Mouse (Mus musculus): ENCODE results near the gene Vps37b. TPM values are rescaled to one million over a fixed set of nuclear protein-coding genes. Genes with fewer than 3 reads are reported as not detected.
"Not testable (repeated sequence)": the region's sequence is repeated elsewhere in the genome, so short reads cannot be mapped to it uniquely, and the experiment has no call there.

Gene Vps37b
- polyA plus RNA-seq, 1 experiment: 39.3 TPM

DNA sequence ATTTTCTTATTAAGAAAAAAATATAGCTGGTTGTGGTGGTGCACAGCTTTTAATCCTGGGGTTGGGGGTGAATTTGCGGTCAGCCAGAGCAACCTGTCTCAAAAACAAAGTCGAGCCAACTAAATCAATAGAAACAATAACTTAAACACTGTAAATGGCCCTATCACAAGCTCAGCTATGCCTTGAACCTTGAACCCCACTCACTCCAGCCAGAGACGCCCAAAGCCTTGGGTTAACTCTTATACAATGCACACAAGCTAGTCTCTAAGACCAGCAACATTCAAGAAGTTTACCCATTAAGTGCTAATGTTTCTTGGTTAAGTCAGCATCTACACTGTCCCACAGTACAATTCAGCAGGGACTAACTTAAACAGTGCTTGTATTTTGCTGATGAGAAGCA, 37.6 kb upstream of the Vps37b start:
- Histone ChIP-seq H3K4me1 (ENCODE audit: control insufficient read depth, insufficient read depth, low read length) (no peaks in the 10 kb centered on the region), H3K4me3 (replicated peaks; ENCODE audit: extremely low read depth, low read depth, low read length) (no peak overlapping the region)
- WGBS: 86% methylated on average over 3 of the region's 3 CpGs
- no peak for DNase-seq
- TF ChIP-seq POLR2A (IDR thresholded peaks at IDR 0.05; ENCODE audit: borderline replicate concordance, extremely low read depth, low read depth, low read length) (no peak), CTCF (IDR thresholded peaks at IDR 0.05; ENCODE audit: insufficient read depth, low read length) (no peak)

GRCm38 (mm10) chr5:124062037-124062824, 30.2 kb upstream of the Vps37b start:
- no peak overlapping the region for H3K4me3 ChIP-seq (replicated peaks; ENCODE audit: extremely low read depth, low read depth, low read length)
- TF ChIP-seq POLR2A (IDR thresholded peaks at IDR 0.05; ENCODE audit: borderline replicate concordance, extremely low read depth, low read depth, low read length): no peak
- TF ChIP-seq CTCF (IDR thresholded peaks at IDR 0.05; ENCODE audit: insufficient read depth, low read length): no peak
- H3K4me1 ChIP-seq (ENCODE audit: control insufficient read depth, insufficient read depth, low read length): no peaks in the 10 kb centered on the region
- WGBS: 80% methylated on average over 12 of the region's 12 CpGs
- no peak for DNase-seq

GRCm38 (mm10) chr5:124059677-124060076, 27.6 kb upstream of the Vps37b start:
- no peak overlapping the region for H3K4me3 ChIP-seq (replicated peaks; ENCODE audit: extremely low read depth, low read depth, low read length)
- 42% methylated on average over 5 of the region's 5 CpGs for WGBS
- DNase-seq: no peak
- H3K4me1 ChIP-seq (ENCODE audit: control insufficient read depth, insufficient read depth, low read length): no peaks in the 10 kb centered on the region
- no peak for TF ChIP-seq POLR2A (IDR thresholded peaks at IDR 0.05; ENCODE audit: borderline replicate concordance, extremely low read depth, low read depth, low read length)

- no peaks in the 10 kb centered on the region for H3K4me1 ChIP-seq (ENCODE audit: control insufficient read depth, insufficient read depth, low read length)
- TF ChIP-seq POLR2A (IDR thresholded peaks at IDR 0.05; ENCODE audit: borderline replicate concordance, extremely low read depth, low read depth, low read length) (no peak), CTCF (IDR thresholded peaks at IDR 0.05; ENCODE audit: insufficient read depth, low read length) (no peak)
- no peak for DNase-seq
- H3K4me3 ChIP-seq (replicated peaks; ENCODE audit: extremely low read depth, low read depth, low read length): no peak overlapping the region
- WGBS: 90% methylated on average over 7 of the region's 7 CpGs
These were observed 26.7 kb upstream of the Vps37b start for GRCm38 (mm10) chr5:124058749-124059148.

- DNase-seq: no peak
- WGBS: 67% methylated on average over 4 of the region's 4 CpGs
- TF ChIP-seq CTCF (IDR thresholded peaks at IDR 0.05; ENCODE audit: insufficient read depth, low read length) (no peak), POLR2A (IDR thresholded peaks at IDR 0.05; ENCODE audit: borderline replicate concordance, extremely low read depth, low read depth, low read length) (no peak)
- Histone ChIP-seq H3K4me1 (ENCODE audit: control insufficient read depth, insufficient read depth, low read length) (no peaks in the 10 kb centered on the region), H3K4me3 (replicated peaks; ENCODE audit: extremely low read depth, low read depth, low read length) (no peak overlapping the region)
These were observed 24.9 kb upstream of the Vps37b start for GRCm38 (mm10) chr5:124056956-124057355.

DNA sequence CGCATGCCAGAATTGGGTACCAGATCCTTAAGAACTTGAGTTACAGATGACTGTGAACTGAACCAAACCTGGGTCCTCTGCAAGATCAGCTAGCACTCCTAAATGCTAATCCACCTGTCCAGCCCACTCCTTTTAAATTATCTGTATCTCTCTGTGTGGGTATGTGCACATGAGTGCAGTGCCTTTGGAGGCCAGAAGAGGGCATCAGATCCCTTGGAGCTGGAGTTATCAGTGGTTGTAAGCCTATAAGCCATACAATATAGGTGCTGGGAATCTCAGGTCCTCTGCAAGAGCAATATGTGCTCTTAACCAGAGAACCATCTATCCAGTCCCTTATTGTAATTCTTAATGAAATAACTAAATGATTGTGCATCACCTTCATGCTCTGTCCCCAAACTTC, 24.1 kb upstream of the Vps37b start:
- no peaks in the 10 kb centered on the region for H3K4me1 ChIP-seq (ENCODE audit: control insufficient read depth, insufficient read depth, low read length)
- TF ChIP-seq CTCF (IDR thresholded peaks at IDR 0.05; ENCODE audit: insufficient read depth, low read length) (no peak), POLR2A (IDR thresholded peaks at IDR 0.05; ENCODE audit: borderline replicate concordance, extremely low read depth, low read depth, low read length) (no peak)
- 100% methylated on average over 1 of the region's 1 CpGs for WGBS
- no peak overlapping the region for H3K4me3 ChIP-seq (replicated peaks; ENCODE audit: extremely low read depth, low read depth, low read length)
- DNase-seq: no peak

- not testable (repeated sequence) for H3K4me3 ChIP-seq (replicated peaks; ENCODE audit: extremely low read depth, low read depth, low read length); DNase-seq
- 92% methylated on average over 7 of the region's 7 CpGs for WGBS
- peaks cover 14% of the 10 kb centered on the region for H3K4me1 ChIP-seq (ENCODE audit: control insufficient read depth, insufficient read depth, low read length)
These were observed 20.6 kb upstream of the Vps37b start for GRCm38 (mm10) chr5:124052641-124053040.

DNA sequence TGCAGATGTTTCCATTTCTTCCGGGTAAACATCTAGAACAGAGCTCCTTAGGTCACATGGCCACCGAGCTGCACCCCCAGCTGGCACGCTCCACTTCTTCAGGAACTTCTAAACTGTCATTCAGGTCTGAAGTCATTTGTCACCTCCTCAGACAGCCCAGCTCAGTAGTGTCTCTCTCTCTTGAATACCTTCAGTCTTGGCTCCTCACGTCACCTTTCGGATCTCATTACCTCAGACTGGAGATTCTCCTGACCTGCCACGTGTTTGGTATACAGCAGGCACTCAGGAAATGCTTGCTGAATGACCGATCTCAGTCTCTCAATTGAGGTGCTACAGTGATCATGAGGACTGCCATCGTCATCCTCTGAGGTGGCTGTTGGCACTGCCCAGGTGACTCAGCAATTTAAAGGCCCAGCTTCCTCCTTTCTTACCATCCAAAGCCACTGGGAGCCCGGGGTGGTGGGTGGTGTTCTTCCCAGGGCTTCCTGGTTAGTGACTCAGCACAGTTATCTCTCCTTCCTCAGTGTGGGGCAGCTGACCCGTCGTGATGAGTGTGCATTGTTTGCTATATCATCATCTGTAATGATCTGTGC, 19.9 kb upstream of the Vps37b start:
- Histone ChIP-seq H3K4me3 (replicated peaks; ENCODE audit: extremely low read depth, low read depth, low read length) (no peak overlapping the region), H3K4me1 (ENCODE audit: control insufficient read depth, insufficient read depth, low read length) (peaks cover 14% of the 10 kb centered on the region)
- DNase-seq: no peak
- TF ChIP-seq POLR2A (IDR thresholded peaks at IDR 0.05; ENCODE audit: borderline replicate concordance, extremely low read depth, low read depth, low read length) (no peak), CTCF (IDR thresholded peaks at IDR 0.05; ENCODE audit: insufficient read depth, low read length) (no peak)
- 56% methylated on average over 11 of the region's 11 CpGs for WGBS

GRCm38 (mm10) chr5:124050095-124051050, 18.3 kb upstream of the Vps37b start:
- Histone ChIP-seq H3K4me3 (replicated peaks; ENCODE audit: extremely low read depth, low read depth, low read length) (no peak overlapping the region), H3K4me1 (ENCODE audit: control insufficient read depth, insufficient read depth, low read length) (peaks cover 14% of the 10 kb centered on the region)
- 37% methylated on average over 14 of the region's 14 CpGs for WGBS
- TF ChIP-seq CTCF (IDR thresholded peaks at IDR 0.05; ENCODE audit: insufficient read depth, low read length) (0 out of 2 replicates have a peak, but pooled peaks have one; percentile 12), POLR2A (IDR thresholded peaks at IDR 0.05; ENCODE audit: borderline replicate concordance, extremely low read depth, low read depth, low read length) (0 out of 2 replicates have a peak, but pooled peaks have one; percentile 6)
- DNase-seq: peak; percentile 27

Measured in lung, adult 2 months (tissue).